Mouse (Mus musculus) erythroblast, embryonic 14.5 days (primary cell): Measurements from ENCODE around the gene Mdp1. TPM values are rescaled to one million over a fixed set of nuclear protein-coding genes. Genes with fewer than 3 reads are reported as not detected.
A peak's percentile ranks its signal among the peaks of the same experiment; 100 is the strongest.

Experiments
- H3K27me3 ChIP-seq: 2 replicates; pipeline ENCODE4 v1.6.1; 2012; ENCODE audit warnings: inconsistent platforms; ENCODE audit not compliant: control insufficient read depth
- H3K36me3 ChIP-seq: 2 replicates; pipeline ENCODE4 v1.6.1; 2012; ENCODE audit warnings: mild to moderate bottlenecking, inconsistent platforms; ENCODE audit not compliant: control insufficient read depth
- H3K4me1 ChIP-seq: 2 replicates; pipeline ENCODE4 v1.6.1; 2012; ENCODE audit warnings: inconsistent platforms; ENCODE audit not compliant: control insufficient read depth
- H3K4me3 ChIP-seq: replicated peaks from 2 replicates; pipeline ENCODE3; 2012; ENCODE audit warnings: moderate library complexity, mild to moderate bottlenecking, inconsistent platforms
- H3K9me3 ChIP-seq: 2 replicates; pipeline ENCODE4 v1.6.1; 2012; ENCODE audit warnings: low read length, inconsistent platforms, mixed read lengths; ENCODE audit not compliant: control insufficient read depth
- GATA1 ChIP-seq: IDR thresholded peaks from 2 replicates; pipeline ENCODE4 v1.6.1; 2012; ENCODE audit warnings: low read length, inconsistent platforms, mixed read lengths
- TAL1 ChIP-seq: IDR thresholded peaks from 3 replicates; pipeline ENCODE4 v1.6.1; 2012; ENCODE audit warnings: low read length, inconsistent platforms, mixed read lengths
- polyA plus RNA-seq: library from polyadenylated mRNA; stranded (reverse); fragments of >175 nt; gene quantifications from 2 replicates; pipeline ENCODE4 v1.2.3, GENCODE M21; 2012

Mdp1 gene
- polyA plus RNA-seq: 1.0 and 1.4 TPM in 2 replicates

- no peaks in the 10 kb centered on the region for H3K9me3 ChIP-seq
- H3K4me3 ChIP-seq: peak within 1 kb of the TSS; percentile 85
- no peaks in the 10 kb centered on the region for H3K27me3 ChIP-seq
- H3K4me1 ChIP-seq: peaks cover 31% of the 10 kb centered on the region
- H3K36me3 ChIP-seq: peaks cover 50% of the 10 kb centered on the region
- no peak for TF ChIP-seq TAL1
- TF ChIP-seq GATA1: no peak
These were observed at the start of gene Mdp1 for GRCm38 (mm10) chr14:55659960-55660573. Gene Mdp1 (minus strand): TSS chr14:55660508.

DNA sequence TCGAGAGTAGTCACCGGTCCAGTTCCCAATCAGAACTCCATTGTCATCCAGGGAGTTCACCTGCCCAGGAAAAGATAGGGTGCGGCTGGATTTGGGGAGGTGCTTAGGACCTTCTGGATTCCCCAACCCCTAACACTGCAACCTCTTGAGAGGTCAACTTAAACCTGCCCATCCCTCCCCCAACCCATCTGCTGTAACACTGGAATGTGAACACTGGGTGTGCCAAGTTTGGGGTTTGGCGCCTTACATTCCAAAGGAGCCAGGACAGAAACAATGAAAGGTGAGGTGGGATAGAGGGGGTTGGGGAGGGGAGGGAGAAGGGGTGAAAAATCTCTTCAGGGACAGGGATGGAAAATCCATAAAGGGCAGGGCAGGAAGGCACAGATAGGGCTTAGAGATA is 49.2 kb upstream of the Mdp1 start:
- TF ChIP-seq GATA1 (no peak), TAL1 (no peak)
- Histone ChIP-seq H3K4me1 (peaks cover 40% of the 10 kb centered on the region), H3K27me3 (peaks cover 9% of the 10 kb centered on the region), H3K36me3 (no peaks in the 10 kb centered on the region; the same call in 1 of the 2 replicates), H3K4me3 (no peak overlapping the region), H3K9me3 (no peaks in the 10 kb centered on the region)

DNA sequence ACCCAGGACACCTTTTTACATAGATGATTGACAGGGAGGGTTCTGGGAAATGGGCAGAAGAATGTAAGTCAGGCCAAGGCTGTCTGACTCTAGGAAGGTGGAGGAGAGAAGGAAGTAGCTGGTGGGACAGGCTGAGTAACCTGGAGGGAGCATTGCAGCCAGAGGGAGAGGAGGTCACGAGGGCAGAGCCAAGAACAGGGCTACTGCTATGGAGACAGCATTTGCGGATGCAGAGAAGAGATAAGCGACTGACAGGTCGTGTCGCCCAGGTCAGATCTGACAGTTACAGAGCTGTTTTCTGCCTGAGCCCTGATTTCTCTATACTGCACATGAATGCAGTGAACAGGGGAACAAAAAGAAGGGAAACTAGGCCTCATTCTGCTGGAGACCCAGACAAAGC is 47.1 kb upstream of the Mdp1 start:
- TF ChIP-seq GATA1 (no peak), TAL1 (no peak)
- Histone ChIP-seq H3K4me1 (peaks cover 30% of the 10 kb centered on the region), H3K27me3 (peaks cover under 1% of the 10 kb centered on the region), H3K9me3 (no peaks in the 10 kb centered on the region), H3K36me3 (no peaks in the 10 kb centered on the region; the same call in 1 of the 2 replicates), H3K4me3 (no peak overlapping the region)

DNA sequence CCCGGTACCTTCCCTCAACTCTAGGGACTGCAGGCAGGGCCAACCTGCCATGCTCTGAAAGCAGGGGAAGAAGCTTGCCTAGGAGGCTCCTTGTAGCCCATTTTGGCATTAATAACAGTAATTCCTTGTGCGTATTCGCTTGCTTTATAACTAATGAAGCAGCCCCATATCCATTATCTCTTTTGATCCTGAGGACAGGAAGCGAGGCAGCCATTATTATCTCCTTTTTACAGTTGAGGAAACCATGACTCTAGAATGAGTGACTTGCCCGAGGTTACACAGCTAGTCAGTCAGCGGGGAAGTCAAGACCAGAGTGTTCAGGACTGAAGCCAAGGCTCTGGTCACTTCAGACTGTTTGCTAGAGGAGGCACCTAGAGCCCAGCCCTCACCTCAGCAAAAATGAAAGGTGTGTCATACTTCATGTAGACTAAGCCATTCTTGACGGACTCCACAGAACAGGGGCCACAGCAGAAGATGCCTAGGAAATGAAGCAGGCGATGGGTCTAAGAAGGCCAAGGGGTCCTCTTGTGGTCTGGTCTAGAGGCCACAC is 45.8 kb upstream of the Mdp1 start:
- peaks cover 25% of the 10 kb centered on the region for H3K4me1 ChIP-seq
- no peak overlapping the region for H3K4me3 ChIP-seq
- no peaks in the 10 kb centered on the region; the same call in 1 of the 2 replicates for H3K36me3 ChIP-seq
- H3K27me3 ChIP-seq: no peaks in the 10 kb centered on the region
- no peak for TF ChIP-seq TAL1
- no peak for TF ChIP-seq GATA1
- H3K9me3 ChIP-seq: no peaks in the 10 kb centered on the region

DNA sequence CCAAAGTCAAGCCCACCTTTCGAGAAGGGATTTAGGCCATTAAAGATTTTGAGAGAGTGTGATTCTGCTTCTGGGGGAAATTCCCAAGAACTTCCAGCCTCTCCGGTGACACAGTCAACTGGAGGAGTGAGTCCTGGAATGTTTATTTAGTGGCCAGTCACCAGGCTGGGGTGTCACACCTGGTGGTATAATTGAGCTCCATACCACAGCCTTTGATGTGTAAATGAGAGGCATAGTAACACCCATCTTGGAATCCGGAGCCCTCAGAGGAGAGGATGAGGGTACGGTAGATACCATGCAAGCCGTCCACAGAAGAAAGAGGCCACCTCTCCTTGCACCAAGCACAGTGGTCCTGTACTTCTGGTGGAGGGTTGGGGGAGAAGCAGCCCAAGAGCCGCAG is 42.5 kb upstream of the Mdp1 start:
- TF ChIP-seq TAL1: no peak
- no peak for TF ChIP-seq GATA1
- H3K4me1 ChIP-seq: peaks cover 25% of the 10 kb centered on the region
- H3K27me3 ChIP-seq: no peaks in the 10 kb centered on the region
- no peaks in the 10 kb centered on the region for H3K9me3 ChIP-seq
- H3K4me3 ChIP-seq: no peak overlapping the region
- H3K36me3 ChIP-seq: no peaks in the 10 kb centered on the region; the same call in 1 of the 2 replicates

GRCm38 (mm10) chr14:55701131-55701530 is 40.8 kb upstream of the Mdp1 start:
- TF ChIP-seq TAL1: no peak
- TF ChIP-seq GATA1: no peak
- Histone ChIP-seq H3K4me1 (peaks cover 9% of the 10 kb centered on the region), H3K27me3 (no peaks in the 10 kb centered on the region), H3K36me3 (no peaks in the 10 kb centered on the region; the same call in 1 of the 2 replicates), H3K9me3 (no peaks in the 10 kb centered on the region), H3K4me3 (no peak overlapping the region)

DNA sequence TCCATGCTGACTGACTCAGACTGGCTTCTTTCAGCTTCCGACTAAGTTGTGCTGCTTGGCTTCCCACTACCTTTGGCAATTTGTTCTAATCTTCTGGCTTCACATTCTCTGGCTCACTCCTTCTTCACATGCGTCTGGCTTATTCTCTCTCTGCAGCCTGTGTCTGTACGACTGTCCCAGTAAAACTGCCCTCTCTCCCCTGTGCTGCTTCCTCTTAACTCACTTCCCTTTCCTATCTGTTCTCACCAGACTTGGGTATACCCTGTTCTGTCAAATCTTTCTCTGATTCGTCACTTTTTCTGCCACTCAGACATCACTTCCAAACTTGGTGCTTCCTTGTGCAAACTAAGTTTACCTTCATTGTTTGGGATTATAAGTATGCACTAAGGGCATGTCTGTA is 36.9 kb upstream of the Mdp1 start:
- TF ChIP-seq TAL1 (no peak), GATA1 (no peak)
- Histone ChIP-seq H3K27me3 (no peaks in the 10 kb centered on the region; the same call in 1 of the 2 replicates), H3K4me3 (no peak overlapping the region), H3K4me1 (peaks cover 2% of the 10 kb centered on the region; the same call in 1 of the 2 replicates), H3K36me3 (no peaks in the 10 kb centered on the region), H3K9me3 (peaks cover 16% of the 10 kb centered on the region)

GRCm38 (mm10) chr14:55689433-55689832 is 29.1 kb upstream of the Mdp1 start:
- H3K4me3 ChIP-seq: no peak overlapping the region
- peaks cover 3% of the 10 kb centered on the region; the same call in 1 of the 2 replicates for H3K27me3 ChIP-seq
- TF ChIP-seq TAL1: no peak
- TF ChIP-seq GATA1: no peak
- H3K36me3 ChIP-seq: no peaks in the 10 kb centered on the region
- H3K4me1 ChIP-seq: no peaks in the 10 kb centered on the region
- H3K9me3 ChIP-seq: peaks cover 11% of the 10 kb centered on the region

DNA sequence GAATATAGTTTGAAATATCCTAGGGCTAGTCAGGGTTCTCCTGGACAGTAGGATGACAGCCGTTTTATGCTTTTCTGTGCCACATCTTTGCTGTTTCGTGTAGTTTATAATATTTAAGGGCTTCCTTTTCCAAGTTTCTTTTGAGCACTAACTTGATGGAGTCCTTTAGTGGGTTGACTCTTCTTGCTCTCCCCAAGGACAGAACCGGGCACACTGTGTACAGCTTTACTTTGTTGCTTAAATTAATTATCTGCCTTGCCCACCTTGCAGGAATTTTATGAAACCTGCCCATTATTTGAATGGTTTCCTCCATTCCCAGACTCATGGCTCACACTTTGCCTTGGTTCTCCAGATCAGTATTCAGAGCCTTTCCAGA is 21.8 kb upstream of the Mdp1 start:
- H3K9me3 ChIP-seq: no peaks in the 10 kb centered on the region
- H3K4me3 ChIP-seq: peak overlapping the region; percentile 80
- peaks cover 3% of the 10 kb centered on the region; the same call in 1 of the 2 replicates for H3K27me3 ChIP-seq
- peaks cover 31% of the 10 kb centered on the region for H3K4me1 ChIP-seq
- H3K36me3 ChIP-seq: peaks cover 41% of the 10 kb centered on the region
- TF ChIP-seq GATA1: no peak
- no peak for TF ChIP-seq TAL1
